Mouse (Mus musculus) adrenal gland, postnatal 10 days (tissue): ENCODE data around the gene Reg2. TPM values are rescaled to one million over a fixed set of nuclear protein-coding genes. Genes with fewer than 3 reads are reported as not detected.
"Not testable (repeated sequence)": the region's sequence is repeated elsewhere in the genome, so short reads cannot be mapped to it uniquely, and the experiment has no call there.

ENCODE experiments used
- DNase-seq: peaks from one replicate; pipeline ENCODE4 v3.0.0; 2021; ENCODE audit warnings: mixed read lengths
- long read RNA-seq, 2 experiments: library from polyadenylated mRNA; stranded (forward); transcript quantifications; one replicate each; pipeline ENCODE4 v2.0.0; 2021
- total RNA-seq, 2 experiments: library from RNA; stranded (reverse); gene quantifications; 2 replicates each; pipeline ENCODE4 v1.2.3; 2021

Gene Reg2
- total RNA-seq = not detected
- long read RNA-seq, experiment 1 = 0 reads
- long read RNA-seq, experiment 2 = 0 reads

DNA sequence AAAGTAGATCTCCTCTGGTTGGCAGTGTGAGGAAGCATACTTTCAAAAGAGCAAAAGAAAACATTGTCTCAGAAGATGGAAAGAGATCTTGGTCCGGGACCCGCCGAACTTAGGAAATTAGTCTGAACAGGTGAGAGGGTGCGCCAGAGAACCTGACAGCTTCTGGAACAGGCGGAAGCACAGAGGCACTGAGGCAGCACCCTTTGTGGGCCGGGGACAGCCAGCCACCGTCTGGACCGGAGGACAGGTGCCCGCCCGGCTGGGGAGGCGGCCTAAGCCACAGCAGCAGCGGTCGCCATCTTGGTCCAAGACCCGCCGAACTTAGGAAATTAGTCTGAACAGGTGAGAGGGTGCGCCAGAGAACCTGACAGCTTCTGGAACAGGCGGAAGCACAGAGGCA, at the start of gene Reg2:
Reg2 (plus strand) TSS at position 301 of the 400 bp plus-strand sequence.
- not testable (repeated sequence) for DNase-seq

- no peak for DNase-seq
These were observed 33.4 kb upstream of the Reg2 start for GRCm38 (mm10) chr6:78361971-78362563.

DNA sequence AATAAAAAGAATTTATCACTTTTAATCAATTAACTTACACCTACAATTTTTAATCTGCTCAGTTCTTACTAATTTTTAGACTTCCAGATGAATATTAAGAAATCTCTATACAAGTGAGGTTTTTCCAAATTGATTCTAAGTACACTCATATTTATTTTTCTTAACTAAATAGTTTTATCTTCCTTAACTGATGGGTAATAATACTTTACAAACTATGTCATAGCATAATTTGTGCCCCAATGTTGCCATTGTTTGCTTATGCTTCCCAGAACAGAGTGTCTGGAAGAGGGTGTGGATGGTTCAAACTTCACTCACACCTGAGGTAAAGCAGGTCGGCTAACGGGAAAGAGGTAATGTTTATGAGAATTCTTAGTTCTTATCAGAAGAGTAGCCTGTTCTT, 25.1 kb upstream of the Reg2 start, which contains the start of gene Reg3b:
Reg3b (plus strand) TSS at position 301 of the 400 bp plus-strand sequence.
- no peak for DNase-seq

DNA sequence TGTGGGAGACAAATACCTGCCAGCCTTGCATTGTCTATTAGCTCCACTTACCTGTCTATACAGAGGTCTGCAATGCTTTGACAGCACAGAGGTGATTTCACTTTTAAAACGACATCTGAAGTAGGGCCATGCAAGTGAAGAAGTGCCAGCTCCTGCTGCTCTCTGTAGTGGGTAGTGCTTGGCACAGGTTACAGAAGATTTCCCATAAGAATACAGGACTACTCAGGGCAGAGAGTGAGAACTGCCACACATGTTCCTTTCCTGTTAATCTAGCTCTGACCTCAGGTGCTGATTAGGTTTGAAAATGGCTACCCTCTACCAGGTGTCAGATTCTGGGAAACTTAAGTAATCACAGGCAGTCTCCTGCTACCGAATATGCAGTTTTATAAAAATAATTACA, 16.7 kb upstream of the Reg2 start, which contains the start of gene Reg3d:
Reg3d (minus strand) TSS at position 101 of the 400 bp plus-strand sequence.
- DNase-seq = no peak

- DNase-seq = no peak
These were observed 15.0 kb upstream of the Reg2 start, which contains the start of gene Reg3a for GRCm38 (mm10) chr6:78380409-78380808. Reg3a (plus strand) TSS chr6:78380709.

- DNase-seq = no peak
These were observed 9.8 kb upstream of the Reg2 start for GRCm38 (mm10) chr6:78385609-78386008.

DNA sequence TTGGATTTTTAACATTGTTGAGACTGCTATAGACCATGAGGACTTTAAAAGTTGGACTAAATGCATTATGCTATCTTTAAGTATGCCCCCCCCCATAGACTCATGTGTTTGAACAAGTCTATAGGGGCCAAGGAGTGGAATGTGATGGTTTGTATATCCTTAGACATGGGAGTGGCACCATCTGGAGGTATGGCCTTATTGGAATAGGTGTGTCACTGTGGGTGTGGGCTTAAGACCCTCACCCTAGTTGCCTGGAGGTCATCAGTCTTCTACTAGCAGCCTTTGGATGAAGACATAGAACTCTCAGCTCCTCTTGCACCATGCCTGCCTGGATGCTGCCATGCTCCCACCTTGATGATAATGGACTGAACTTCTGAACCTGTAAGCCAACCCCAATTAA, 27.0 kb downstream of the Reg2 start, which contains the start of gene Reg1:
Reg1 (plus strand) TSS at position 301 of the 400 bp plus-strand sequence.
- DNase-seq = not testable (repeated sequence)

GRCm38 (mm10) chr6:78425497-78425896, 30.1 kb downstream of the Reg2 start:
- no peak for DNase-seq

DNA sequence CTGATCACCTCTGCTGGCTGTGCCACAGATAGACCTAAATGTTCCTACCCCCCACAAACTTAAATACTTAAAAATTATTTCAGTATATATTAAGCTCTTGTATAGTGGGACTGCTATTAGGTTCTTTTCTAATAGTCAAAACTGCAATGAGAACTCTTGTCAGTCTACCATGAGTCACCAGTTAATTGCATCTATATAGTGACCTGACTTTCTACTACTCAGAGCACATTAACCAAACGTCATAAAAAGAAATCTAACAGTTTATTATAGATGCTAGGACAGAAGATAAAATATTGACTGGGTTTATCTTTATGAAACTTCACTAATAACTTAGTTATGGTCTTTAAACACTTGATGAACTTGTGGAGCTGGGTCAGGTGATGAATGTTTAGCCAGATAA, 51.8 kb downstream of the Reg2 start:
- DNase-seq = no peak

- DNase-seq = no peak
These were observed 53.0 kb downstream of the Reg2 start for GRCm38 (mm10) chr6:78448409-78448808.

DNA sequence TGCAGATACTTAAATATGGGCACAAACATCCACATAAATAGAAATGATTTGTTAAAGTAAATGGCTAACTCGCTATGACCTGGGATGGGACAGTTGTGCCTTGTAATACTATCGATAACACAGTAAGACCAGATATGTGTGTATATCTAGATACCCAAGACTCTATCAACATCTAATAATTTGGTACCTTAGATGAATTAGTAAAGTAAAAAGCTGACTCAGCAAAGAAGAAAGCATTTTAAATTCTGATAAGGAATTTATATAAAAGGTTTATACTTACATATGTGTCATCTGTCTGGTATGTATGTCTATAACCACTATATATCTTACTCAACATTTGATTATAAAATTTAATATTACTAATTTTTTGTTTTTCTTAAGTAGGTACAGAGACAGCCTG, 57.4 kb downstream of the Reg2 start:
- no peak for DNase-seq

Other genes with a start within 250 kb of the Reg2 start
- gene Reg3b, start 25.0 kb upstream of the Reg2 start, total RNA-seq = not detected
- not detected for gene Reg3d, start 16.8 kb upstream of the Reg2 start, total RNA-seq
- gene Reg3a, start 14.9 kb upstream of the Reg2 start, total RNA-seq = not detected
- gene Reg1, start 27.1 kb downstream of the Reg2 start, total RNA-seq = not detected
- not detected for gene Reg3g, start 73.2 kb downstream of the Reg2 start, total RNA-seq